Mouse (Mus musculus) liver, adult 2 months (tissue): ENCODE data around the gene Nap1l5.

Experiments used
- CTCF ChIP-seq: fragments of 200-500 bp; IDR thresholded peaks from 2 replicates; pipeline ENCODE4 v1.5.1; 2011; ENCODE audit warnings: low read depth, low read length, control low read depth
- POLR2A ChIP-seq: fragments of 200-500 bp; IDR thresholded peaks from 2 replicates; pipeline ENCODE4 v1.6.1; 2011; ENCODE audit warnings: low read length, control low read depth; ENCODE audit not compliant: insufficient read depth; ENCODE audit errors: extremely low read depth

DNA sequence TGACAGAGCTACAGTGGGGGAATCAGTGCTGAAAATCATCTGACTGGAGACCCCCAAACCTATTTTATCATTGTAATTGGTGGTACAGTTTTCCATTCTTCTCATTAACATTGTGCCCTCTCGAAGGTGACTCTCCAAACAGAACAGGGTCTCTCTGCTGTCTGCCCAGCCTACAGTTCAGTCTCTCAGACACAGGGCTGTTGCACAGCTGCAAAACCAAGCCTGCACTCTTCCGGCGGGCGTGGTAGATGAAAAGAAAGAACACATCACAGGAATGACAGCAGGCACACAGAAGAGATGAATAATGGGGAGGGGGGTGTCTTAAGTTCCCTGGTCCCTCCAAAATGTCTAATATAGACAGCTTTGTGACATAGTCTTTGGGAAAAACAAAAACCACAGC, 27.3 kb upstream of the Nap1l5 start:
- TF ChIP-seq POLR2A: no peak
- TF ChIP-seq CTCF: no peak
